Mouse (Mus musculus): ENCODE results near the gene Dlx5. TPM values are rescaled to one million over a fixed set of nuclear protein-coding genes. Genes with fewer than 3 reads are reported as not detected.
A peak's percentile ranks its signal among the peaks of the same experiment; 100 is the strongest.

Dlx5 gene
- polyA plus RNA-seq, 1 experiment = 1.2 TPM

- Histone ChIP-seq H3K27ac (ENCODE audit: insufficient read depth, low read length) (no peak overlapping the region), H3K4me1 (ENCODE audit: control insufficient read depth, insufficient read depth, low read length) (no peaks in the 10 kb centered on the region), H3K4me3 (ENCODE audit: insufficient read depth, low read length) (no peak overlapping the region)
- TF ChIP-seq POLR2A (IDR thresholded peaks at IDR 0.05; ENCODE audit: low read depth, low read length) (no peak), CTCF (IDR thresholded peaks at IDR 0.05; ENCODE audit: borderline replicate concordance, insufficient read depth, low read length) (no peak)
Measured at GRCm38 (mm10) chr6:6886225-6886624, 4.3 kb upstream of the Dlx5 start.

GRCm38 (mm10) chr6:6884897-6885296, 3.0 kb upstream of the Dlx5 start:
- H3K4me3 ChIP-seq (ENCODE audit: insufficient read depth, low read length) = no peak overlapping the region
- H3K4me1 ChIP-seq (ENCODE audit: control insufficient read depth, insufficient read depth, low read length) = no peaks in the 10 kb centered on the region; the same call in 1 of the 2 replicates
- no peak overlapping the region for H3K27ac ChIP-seq (ENCODE audit: insufficient read depth, low read length)
- TF ChIP-seq POLR2A (IDR thresholded peaks at IDR 0.05; ENCODE audit: low read depth, low read length) (no peak), CTCF (IDR thresholded peaks at IDR 0.05; ENCODE audit: borderline replicate concordance, insufficient read depth, low read length) (peak; percentile 77)

- no peak for TF ChIP-seq CTCF (IDR thresholded peaks at IDR 0.05; ENCODE audit: borderline replicate concordance, insufficient read depth, low read length)
- no peak for TF ChIP-seq POLR2A (IDR thresholded peaks at IDR 0.05; ENCODE audit: low read depth, low read length)
- no peak overlapping the region for H3K4me3 ChIP-seq (ENCODE audit: insufficient read depth, low read length)
- no peaks in the 10 kb centered on the region; the same call in 1 of the 2 replicates for H3K4me1 ChIP-seq (ENCODE audit: control insufficient read depth, insufficient read depth, low read length)
- no peak overlapping the region for H3K27ac ChIP-seq (ENCODE audit: insufficient read depth, low read length)
Measured at GRCm38 (mm10) chr6:6882266-6882797, 447 bp upstream of the Dlx5 start.

GRCm38 (mm10) chr6:6881115-6881637, 709 bp downstream of the Dlx5 start:
- no peak overlapping the region for H3K27ac ChIP-seq (ENCODE audit: insufficient read depth, low read length)
- peak overlapping the region; percentile 46 for H3K4me3 ChIP-seq (ENCODE audit: insufficient read depth, low read length)
- TF ChIP-seq POLR2A (IDR thresholded peaks at IDR 0.05; ENCODE audit: low read depth, low read length) = no peak
- TF ChIP-seq CTCF (IDR thresholded peaks at IDR 0.05; ENCODE audit: borderline replicate concordance, insufficient read depth, low read length) = no peak
- H3K4me1 ChIP-seq (ENCODE audit: control insufficient read depth, insufficient read depth, low read length) = no peaks in the 10 kb centered on the region; the same call in 1 of the 2 replicates

- TF ChIP-seq POLR2A (IDR thresholded peaks at IDR 0.05; ENCODE audit: low read depth, low read length) (no peak), CTCF (IDR thresholded peaks at IDR 0.05; ENCODE audit: borderline replicate concordance, insufficient read depth, low read length) (no peak)
- no peaks in the 10 kb centered on the region; the same call in 1 of the 2 replicates for H3K4me1 ChIP-seq (ENCODE audit: control insufficient read depth, insufficient read depth, low read length)
- peak overlapping the region; percentile 46 for H3K4me3 ChIP-seq (ENCODE audit: insufficient read depth, low read length)
- no peak overlapping the region for H3K27ac ChIP-seq (ENCODE audit: insufficient read depth, low read length)
Measured at GRCm38 (mm10) chr6:6880361-6881114, 1.3 kb downstream of the Dlx5 start.

GRCm38 (mm10) chr6:6879371-6880325, 2.2 kb downstream of the Dlx5 start:
- no peak overlapping the region; the same call in none of the 2 replicates for H3K4me3 ChIP-seq (ENCODE audit: insufficient read depth, low read length)
- H3K27ac ChIP-seq (ENCODE audit: insufficient read depth, low read length) = no peak overlapping the region
- no peaks in the 10 kb centered on the region; the same call in 1 of the 2 replicates for H3K4me1 ChIP-seq (ENCODE audit: control insufficient read depth, insufficient read depth, low read length)
- no peak for TF ChIP-seq CTCF (IDR thresholded peaks at IDR 0.05; ENCODE audit: borderline replicate concordance, insufficient read depth, low read length)
- TF ChIP-seq POLR2A (IDR thresholded peaks at IDR 0.05; ENCODE audit: low read depth, low read length) = no peak

- H3K27ac ChIP-seq (ENCODE audit: insufficient read depth, low read length) = no peak overlapping the region
- TF ChIP-seq POLR2A (IDR thresholded peaks at IDR 0.05; ENCODE audit: low read depth, low read length) = no peak
- no peak for TF ChIP-seq CTCF (IDR thresholded peaks at IDR 0.05; ENCODE audit: borderline replicate concordance, insufficient read depth, low read length)
- H3K4me3 ChIP-seq (ENCODE audit: insufficient read depth, low read length) = no peak overlapping the region
- no peaks in the 10 kb centered on the region; the same call in 1 of the 2 replicates for H3K4me1 ChIP-seq (ENCODE audit: control insufficient read depth, insufficient read depth, low read length)
Measured at GRCm38 (mm10) chr6:6878841-6879291, 3.0 kb downstream of the Dlx5 start.

GRCm38 (mm10) chr6:6877981-6878840, 3.7 kb downstream of the Dlx5 start:
- no peak for TF ChIP-seq CTCF (IDR thresholded peaks at IDR 0.05; ENCODE audit: borderline replicate concordance, insufficient read depth, low read length)
- no peak for TF ChIP-seq POLR2A (IDR thresholded peaks at IDR 0.05; ENCODE audit: low read depth, low read length)
- H3K4me1 ChIP-seq (ENCODE audit: control insufficient read depth, insufficient read depth, low read length) = no peaks in the 10 kb centered on the region; the same call in 1 of the 2 replicates
- no peak overlapping the region for H3K27ac ChIP-seq (ENCODE audit: insufficient read depth, low read length)
- no peak overlapping the region for H3K4me3 ChIP-seq (ENCODE audit: insufficient read depth, low read length)

Data from embryonic fibroblast, embryonic 13.5 days (primary cell).